Mouse (Mus musculus): ENCODE results near the gene Enpp4. TPM values are rescaled to one million over a fixed set of nuclear protein-coding genes. Genes with fewer than 3 reads are reported as not detected.

Enpp4 gene
- polyA plus RNA-seq (2014; fragmentation: Nextera tagmentation; extraction: Ambion mirVana) = 8.5 and 9.9 TPM in 2 replicates

- no peaks in the 10 kb centered on the region for H3K36me3 ChIP-seq (ENCODE audit: control insufficient read depth, insufficient read depth, low read length)
- H3K4me1 ChIP-seq (ENCODE audit: control insufficient read depth in 2 of 2, insufficient read depth in 2 of 2, low read length in 2 of 2) = peaks cover 0 to 6% of the 10 kb centered on the region in 2 experiments; a peak in 1 of 4 replicates
- H3K4me3 ChIP-seq (ENCODE audit: control insufficient read depth in 1 of 2, insufficient read depth in 1 of 2, low read depth in 1 of 2, low read length in 2 of 2) = peak within 1 kb of the TSS; percentile 72 to 96
- peak; percentile 99 for ATAC-seq (ENCODE audit: insufficient number of reproducible peaks, insufficient read depth, low FRiP score, low read depth)
- peak within 1 kb of the TSS; percentile 81 for H3K9ac ChIP-seq (ENCODE audit: low read length)
- H3K4me2 ChIP-seq (ENCODE audit: low read length) = peak within 1 kb of the TSS; percentile 75
- H3K9me3 ChIP-seq (ENCODE audit: control insufficient read depth, low read length) = no peaks in the 10 kb centered on the region
- H3K27ac ChIP-seq (replicated peaks in 1 of 2; ENCODE audit: control insufficient read depth in 1 of 2, insufficient read depth in 1 of 2, low read depth in 2 of 2, low read length in 2 of 2) = peak within 1 kb of the TSS; percentile 46 to 66
- no peaks in the 10 kb centered on the region for H3K27me3 ChIP-seq (ENCODE audit: control insufficient read depth, insufficient read depth, low read length)
- under 1% methylated on average over 65 of the region's 76 CpGs for WGBS
Measured at GRCm38 (mm10) chr17:44105287-44106138, at the start of gene Enpp4. TSS of gene Enpp4 (minus strand) at chr17:44105809.

DNA sequence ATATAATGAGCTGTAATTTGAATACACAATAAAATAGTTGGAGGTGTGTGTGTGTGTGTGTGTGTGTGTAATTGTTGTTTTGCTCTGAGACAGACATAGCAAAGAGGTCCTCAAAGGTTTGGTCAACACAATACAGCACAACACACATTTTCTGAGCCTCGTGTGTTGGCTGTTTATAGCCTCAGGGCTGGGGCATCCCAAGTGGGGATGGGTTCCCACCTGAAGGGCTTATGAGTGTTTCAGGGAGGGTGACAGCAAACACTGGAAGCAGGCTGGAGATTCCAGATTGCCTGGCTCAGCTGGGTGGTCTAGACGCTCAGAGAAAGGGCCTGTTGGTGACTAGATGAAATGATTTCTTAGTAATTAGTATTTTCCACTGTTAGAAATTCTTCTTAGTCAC lies 49.6 kb upstream of the Enpp4 start:
- WGBS = 57% methylated on average over 2 of the region's 2 CpGs
- no peak overlapping the region for H3K9ac ChIP-seq (ENCODE audit: low read length)
- H3K4me2 ChIP-seq (ENCODE audit: low read length) = no peak overlapping the region
- ATAC-seq (ENCODE audit: insufficient number of reproducible peaks, insufficient read depth, low FRiP score, low read depth) = no peak
- H3K36me3 ChIP-seq (ENCODE audit: control insufficient read depth, insufficient read depth, low read length) = no peaks in the 10 kb centered on the region
- no peaks in the 10 kb centered on the region for H3K9me3 ChIP-seq (ENCODE audit: control insufficient read depth, low read length)
- H3K4me1 ChIP-seq (ENCODE audit: control insufficient read depth in 2 of 2, insufficient read depth in 2 of 2, low read length in 2 of 2) = peaks cover 5 to 11% of the 10 kb centered on the region in 2 experiments
- no peak overlapping the region for H3K27ac ChIP-seq (replicated peaks in 1 of 2; ENCODE audit: control insufficient read depth in 1 of 2, insufficient read depth in 1 of 2, low read depth in 2 of 2, low read length in 2 of 2)
- no peak overlapping the region for H3K4me3 ChIP-seq (ENCODE audit: control insufficient read depth in 1 of 2, insufficient read depth in 1 of 2, low read depth in 1 of 2, low read length in 2 of 2)
- H3K27me3 ChIP-seq (ENCODE audit: control insufficient read depth, insufficient read depth, low read length) = no peaks in the 10 kb centered on the region

DNA sequence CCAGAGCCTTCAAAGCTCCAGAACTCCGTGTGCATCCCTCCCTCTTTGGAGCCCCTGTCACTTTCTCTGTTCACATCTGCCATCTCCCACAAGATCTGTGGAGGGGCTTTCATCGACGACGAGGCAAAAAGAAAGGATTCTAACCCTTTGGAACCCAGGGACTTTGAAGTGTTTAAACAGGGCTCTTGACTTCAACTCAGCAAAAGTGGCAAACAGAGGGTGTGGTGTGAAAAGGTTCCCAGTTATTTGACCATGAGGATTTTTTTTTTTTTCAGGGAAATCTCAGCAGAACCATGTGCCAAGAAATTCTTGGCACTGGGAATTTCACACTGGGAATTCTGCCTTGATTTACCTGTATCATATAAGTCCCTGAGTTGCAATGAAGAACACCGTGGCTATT lies 48.3 kb upstream of the Enpp4 start:
- Histone ChIP-seq H3K4me1 (ENCODE audit: control insufficient read depth in 2 of 2, insufficient read depth in 2 of 2, low read length in 2 of 2) (peaks cover 5 to 11% of the 10 kb centered on the region in 2 experiments), H3K9ac (ENCODE audit: low read length) (no peak overlapping the region), H3K4me3 (ENCODE audit: control insufficient read depth in 1 of 2, insufficient read depth in 1 of 2, low read depth in 1 of 2, low read length in 2 of 2) (no peak overlapping the region), H3K4me2 (ENCODE audit: low read length) (no peak overlapping the region), H3K27ac (replicated peaks in 1 of 2; ENCODE audit: control insufficient read depth in 1 of 2, insufficient read depth in 1 of 2, low read depth in 2 of 2, low read length in 2 of 2) (no peak overlapping the region), H3K27me3 (ENCODE audit: control insufficient read depth, insufficient read depth, low read length) (no peaks in the 10 kb centered on the region), H3K36me3 (ENCODE audit: control insufficient read depth, insufficient read depth, low read length) (no peaks in the 10 kb centered on the region), H3K9me3 (ENCODE audit: control insufficient read depth, low read length) (no peaks in the 10 kb centered on the region)
- ATAC-seq (ENCODE audit: insufficient number of reproducible peaks, insufficient read depth, low FRiP score, low read depth) = no peak
- WGBS = 34% methylated on average over 5 of the region's 5 CpGs

GRCm38 (mm10) chr17:44151889-44152288 lies 46.3 kb upstream of the Enpp4 start:
- no peak for ATAC-seq (ENCODE audit: insufficient number of reproducible peaks, insufficient read depth, low FRiP score, low read depth)
- H3K36me3 ChIP-seq (ENCODE audit: control insufficient read depth, insufficient read depth, low read length) = no peaks in the 10 kb centered on the region
- H3K9me3 ChIP-seq (ENCODE audit: control insufficient read depth, low read length) = no peaks in the 10 kb centered on the region
- peak overlapping the region; percentile 21; the same call in 1 of the 2 replicates for H3K9ac ChIP-seq (ENCODE audit: low read length)
- H3K27ac ChIP-seq (replicated peaks in 1 of 2; ENCODE audit: control insufficient read depth in 1 of 2, insufficient read depth in 1 of 2, low read depth in 2 of 2, low read length in 2 of 2) = peak overlapping the region; percentile 85 to 88
- no peak overlapping the region for H3K4me3 ChIP-seq (ENCODE audit: control insufficient read depth in 1 of 2, insufficient read depth in 1 of 2, low read depth in 1 of 2, low read length in 2 of 2)
- no peaks in the 10 kb centered on the region for H3K27me3 ChIP-seq (ENCODE audit: control insufficient read depth, insufficient read depth, low read length)
- H3K4me1 ChIP-seq (ENCODE audit: control insufficient read depth in 2 of 2, insufficient read depth in 2 of 2, low read length in 2 of 2) = peaks cover 5 to 11% of the 10 kb centered on the region in 2 experiments
- WGBS = 41% methylated on average over 8 of the region's 8 CpGs
- H3K4me2 ChIP-seq (ENCODE audit: low read length) = 0 out of 2 replicates have a peak overlapping the region, but pooled peaks have one; percentile 11

DNA sequence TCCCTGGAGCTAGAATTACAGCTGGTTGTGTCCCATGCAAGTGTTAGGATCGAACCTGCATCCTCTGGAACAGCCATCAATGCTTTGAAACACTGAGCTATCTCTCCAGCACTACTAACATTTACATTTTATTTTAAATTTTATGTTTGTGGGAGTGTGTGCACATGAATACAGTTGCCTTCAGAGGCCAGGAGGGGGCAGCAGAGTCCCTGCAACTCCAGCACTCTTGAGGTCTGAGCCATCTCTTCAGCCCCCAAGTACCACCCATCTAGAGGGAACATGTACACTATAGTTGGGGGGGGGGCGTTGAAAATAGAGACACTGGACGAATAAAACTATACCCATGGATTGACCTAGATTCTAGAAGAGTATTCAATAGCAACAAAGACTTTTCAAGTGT lies 45.5 kb upstream of the Enpp4 start:
- no peak for ATAC-seq (ENCODE audit: insufficient number of reproducible peaks, insufficient read depth, low FRiP score, low read depth)
- H3K36me3 ChIP-seq (ENCODE audit: control insufficient read depth, insufficient read depth, low read length) = no peaks in the 10 kb centered on the region
- no peak overlapping the region for H3K9ac ChIP-seq (ENCODE audit: low read length)
- peaks cover 5 to 11% of the 10 kb centered on the region in 2 experiments for H3K4me1 ChIP-seq (ENCODE audit: control insufficient read depth in 2 of 2, insufficient read depth in 2 of 2, low read length in 2 of 2)
- H3K4me3 ChIP-seq (ENCODE audit: control insufficient read depth in 1 of 2, insufficient read depth in 1 of 2, low read depth in 1 of 2, low read length in 2 of 2) = no peak overlapping the region
- no peaks in the 10 kb centered on the region for H3K9me3 ChIP-seq (ENCODE audit: control insufficient read depth, low read length)
- no peaks in the 10 kb centered on the region for H3K27me3 ChIP-seq (ENCODE audit: control insufficient read depth, insufficient read depth, low read length)
- WGBS = 57% methylated on average over 3 of the region's 3 CpGs
- peak overlapping the region in 1 of 2 experiments; percentile 85; a peak in 1 of 4 replicates for H3K27ac ChIP-seq (replicated peaks in 1 of 2; ENCODE audit: control insufficient read depth in 1 of 2, insufficient read depth in 1 of 2, low read depth in 2 of 2, low read length in 2 of 2)
- no peak overlapping the region for H3K4me2 ChIP-seq (ENCODE audit: low read length)

DNA sequence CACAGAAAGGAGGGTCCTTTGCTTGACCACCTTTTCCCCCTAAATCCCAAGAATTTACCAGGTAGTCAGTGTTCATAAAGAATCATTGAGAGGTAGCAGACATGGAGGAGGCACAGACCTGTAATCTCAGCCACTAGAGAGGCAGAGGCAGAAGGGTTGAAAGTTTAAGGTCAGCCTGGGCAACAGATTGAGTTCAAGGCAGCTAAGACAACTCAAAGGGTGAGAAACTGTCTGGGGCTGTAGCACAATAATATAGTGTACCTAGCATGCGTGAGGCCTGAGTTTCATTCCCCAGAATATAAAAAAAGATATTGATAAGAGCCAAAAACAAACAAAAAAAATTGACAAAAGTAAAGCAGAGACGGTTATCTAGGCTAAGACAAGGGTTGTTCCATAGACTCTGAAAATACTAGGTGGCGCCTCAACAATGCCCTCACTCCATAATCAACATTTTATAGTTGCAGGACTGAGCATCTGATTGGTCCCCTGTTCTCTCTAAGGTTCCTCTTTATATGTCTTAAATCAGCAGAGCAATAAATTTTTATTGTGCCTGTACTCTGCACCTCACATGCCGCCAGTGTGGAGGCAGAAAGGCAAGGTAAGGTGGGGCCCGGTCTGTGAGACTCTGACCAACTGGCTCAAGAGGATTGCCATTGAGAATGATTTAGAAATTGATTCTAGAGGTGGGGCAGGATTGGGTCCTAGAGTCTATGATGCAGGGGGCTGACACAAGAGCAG lies 42.7 kb upstream of the Enpp4 start:
- WGBS = 86% methylated on average over 5 of the region's 5 CpGs
- Histone ChIP-seq H3K4me3 (ENCODE audit: control insufficient read depth in 1 of 2, insufficient read depth in 1 of 2, low read depth in 1 of 2, low read length in 2 of 2) (no peak overlapping the region), H3K9ac (ENCODE audit: low read length) (no peak overlapping the region), H3K27ac (replicated peaks in 1 of 2; ENCODE audit: control insufficient read depth in 1 of 2, insufficient read depth in 1 of 2, low read depth in 2 of 2, low read length in 2 of 2) (no peak overlapping the region), H3K36me3 (ENCODE audit: control insufficient read depth, insufficient read depth, low read length) (no peaks in the 10 kb centered on the region), H3K27me3 (ENCODE audit: control insufficient read depth, insufficient read depth, low read length) (no peaks in the 10 kb centered on the region), H3K9me3 (ENCODE audit: control insufficient read depth, low read length) (no peaks in the 10 kb centered on the region), H3K4me1 (ENCODE audit: control insufficient read depth in 2 of 2, insufficient read depth in 2 of 2, low read length in 2 of 2) (peaks cover 5 to 11% of the 10 kb centered on the region in 2 experiments), H3K4me2 (ENCODE audit: low read length) (no peak overlapping the region)
- ATAC-seq (ENCODE audit: insufficient number of reproducible peaks, insufficient read depth, low FRiP score, low read depth) = no peak

DNA sequence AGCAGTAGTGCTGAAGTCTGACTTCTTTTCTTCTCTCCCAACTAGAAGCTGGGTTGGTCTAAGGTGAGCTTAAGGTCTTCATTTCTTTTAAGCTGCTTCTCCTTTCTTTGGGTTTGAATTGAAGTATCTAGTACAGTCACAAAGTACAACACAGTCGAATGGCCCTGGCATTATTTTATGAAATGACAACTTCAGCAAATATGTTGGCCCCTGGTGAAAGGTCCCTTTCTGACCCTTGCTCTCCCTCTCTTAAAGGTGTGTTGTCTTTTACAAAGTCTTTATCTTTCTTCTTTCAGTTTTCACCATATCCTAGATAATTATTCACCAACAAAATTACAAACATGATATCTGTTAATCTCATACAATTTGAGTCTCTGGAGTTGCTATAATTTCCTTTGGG lies 40.2 kb upstream of the Enpp4 start:
- no peak overlapping the region for H3K4me3 ChIP-seq (ENCODE audit: control insufficient read depth in 1 of 2, insufficient read depth in 1 of 2, low read depth in 1 of 2, low read length in 2 of 2)
- no peaks in the 10 kb centered on the region for H3K27me3 ChIP-seq (ENCODE audit: control insufficient read depth, insufficient read depth, low read length)
- H3K4me1 ChIP-seq (ENCODE audit: control insufficient read depth in 2 of 2, insufficient read depth in 2 of 2, low read length in 2 of 2) = no peaks in the 10 kb centered on the region
- no peak for ATAC-seq (ENCODE audit: insufficient number of reproducible peaks, insufficient read depth, low FRiP score, low read depth)
- H3K4me2 ChIP-seq (ENCODE audit: low read length) = no peak overlapping the region
- H3K36me3 ChIP-seq (ENCODE audit: control insufficient read depth, insufficient read depth, low read length) = no peaks in the 10 kb centered on the region
- no peak overlapping the region for H3K27ac ChIP-seq (replicated peaks in 1 of 2; ENCODE audit: control insufficient read depth in 1 of 2, insufficient read depth in 1 of 2, low read depth in 2 of 2, low read length in 2 of 2)
- no peaks in the 10 kb centered on the region for H3K9me3 ChIP-seq (ENCODE audit: control insufficient read depth, low read length)
- no peak overlapping the region for H3K9ac ChIP-seq (ENCODE audit: low read length)
- WGBS = 81% methylated on average over 1 of the region's 1 CpGs
